8 mouse cellular contexts compared by ENCODE assay signal in genomic region chr6:47788821-47789220, GRCm38 (mm10). TPM values are rescaled to one million over a fixed set of nuclear protein-coding genes. Genes with fewer than 3 reads are reported as not detected.
DNase-seq lines count a peak whose midpoint lies in the region; ATAC-seq and TF ChIP-seq lines count a peak whose summit lies in the region.

No protein-coding gene starts in this region.

- no peaks in the 10 kb centered on the region for H3K27me3 ChIP-seq in heart, embryonic 12.5 days (replicated peaks)
- no peaks in the 10 kb centered on the region for H3K27me3 ChIP-seq in CH12.LX (replicated peaks)
- H3K27me3 ChIP-seq in forebrain, embryonic 11.5 days (ENCODE audit: control insufficient read depth, insufficient read depth, low read length) = no peaks in the 10 kb centered on the region
- no peaks in the 10 kb centered on the region for H3K27me3 ChIP-seq in liver, embryonic 12.5 days (replicated peaks)

- dilution Hi-C loops in CH12.LX (cut with MboI; ENCODE audit: extremely low pct_ligation_motif_present, extremely low pct_unique_long_range_greater_than_20kb, low sequenced_read_pairs) = no loop called here

- ATAC-seq in heart, embryonic 12.5 days (ENCODE audit: insufficient number of reproducible peaks, low FRiP score) = no peak
- no peak for ATAC-seq in forebrain, embryonic 11.5 days (replicated peaks; ENCODE audit: low FRiP score)
- no peak for ATAC-seq in liver, embryonic 12.5 days

- peak overlapping the region; percentile 62 for H3K4me3 ChIP-seq in heart, embryonic 12.5 days
- peak overlapping the region in 2 of 3 experiments; percentile 51 to 58 for H3K4me3 ChIP-seq in CH12.LX (replicated peaks in 1 of 3; ENCODE audit: low read depth in 2 of 3, low read length in 2 of 3, poor library complexity in 1 of 3)
- peak overlapping the region; percentile 40 for H3K4me3 ChIP-seq in forebrain, embryonic 11.5 days (ENCODE audit: low read depth, low read length)
- H3K4me3 ChIP-seq in liver, embryonic 12.5 days = peak overlapping the region; percentile 53

- H3K36me3 ChIP-seq in heart, embryonic 12.5 days = no peaks in the 10 kb centered on the region
- H3K36me3 ChIP-seq in CH12.LX (replicated peaks in 1 of 2; ENCODE audit: control insufficient read depth in 1 of 2, insufficient read depth in 1 of 2, low read length in 1 of 2) = peaks cover 0 to 8% of the 10 kb centered on the region in 2 experiments
- no peaks in the 10 kb centered on the region for H3K36me3 ChIP-seq in forebrain, embryonic 11.5 days (ENCODE audit: control insufficient read depth, insufficient read depth, low read length)
- H3K36me3 ChIP-seq in liver, embryonic 12.5 days = no peaks in the 10 kb centered on the region; the same call in 1 of the 2 replicates

- no peak for DNase-seq in heart, postnatal 25 days (ENCODE audit: low spot score)
- DNase-seq in CH12.LX (ENCODE audit: extremely low read depth) = no peak
- DNase-seq in forebrain, embryonic 11.5 days (ENCODE audit: low spot score) = no peak
- no peak for DNase-seq in right cerebral cortex, postnatal 4 days
- no peak for DNase-seq in testis, postnatal 10 days (ENCODE audit: low spot score)
- no peak for DNase-seq in adrenal gland, postnatal 10 days

- in situ Hi-C loops in CH12.LX (cut with MboI; ENCODE audit: low pct_ligation_motif_present, low pct_unique_long_range_greater_than_20kb, low sequenced_read_pairs) = no loop called here

- H3K27ac ChIP-seq in heart, embryonic 12.5 days (ENCODE audit: poor library complexity, severe bottlenecking) = peak overlapping the region; percentile 85
- peak overlapping the region; percentile 95 for H3K27ac ChIP-seq in CH12.LX (ENCODE audit: insufficient read depth, low read depth)
- peak overlapping the region; percentile 90 for H3K27ac ChIP-seq in forebrain, embryonic 11.5 days (ENCODE audit: low read depth, low read length)
- H3K27ac ChIP-seq in liver, embryonic 12.5 days = peak overlapping the region; percentile 79

- 52% methylated on average over 3 of the region's 3 CpGs for WGBS in heart, embryonic 12.5 days
- 50% methylated on average over 3 of the region's 3 CpGs for WGBS in forebrain, embryonic 11.5 days
- 40% methylated on average over 3 of the region's 3 CpGs for WGBS in liver, embryonic 12.5 days (ENCODE audit: insufficient replicate concordance)

- peak overlapping the region; percentile 70 for H3K4me2 ChIP-seq in heart, embryonic 12.5 days
- H3K4me2 ChIP-seq in CH12.LX (ENCODE audit: insufficient read depth, low read depth, poor library complexity, severe bottlenecking) = peak overlapping the region; percentile 62
- H3K4me2 ChIP-seq in forebrain, embryonic 11.5 days (ENCODE audit: low read depth, low read length, severe bottlenecking) = peak overlapping the region; percentile 55
- peak overlapping the region; percentile 62 for H3K4me2 ChIP-seq in liver, embryonic 12.5 days

- TF ChIP-seq RAD21 in CH12.LX (IDR thresholded peaks at IDR 0.05; ENCODE audit: low read depth, low read length) = no peak

- H3K4me1 ChIP-seq in heart, embryonic 12.5 days (replicated peaks) = peaks cover 6% of the 10 kb centered on the region
- H3K4me1 ChIP-seq in CH12.LX (ENCODE audit: control insufficient read depth in 1 of 2, insufficient read depth in 2 of 2) = peaks cover 10 to 40% of the 10 kb centered on the region in 2 experiments; a peak in 3 of 4 replicates
- no peaks in the 10 kb centered on the region for H3K4me1 ChIP-seq in forebrain, embryonic 11.5 days (replicated peaks; ENCODE audit: control insufficient read depth, insufficient read depth, low read length)
- peaks cover 26% of the 10 kb centered on the region for H3K4me1 ChIP-seq in liver, embryonic 12.5 days

- intact Hi-C loops in heart, postnatal 25 days (cut with DNase I) = loop anchor here (5.0 kb wide), 1 partner anchor 88 kb away; the partner anchor contains the start of gene Zfp282

- peak overlapping the region; percentile 78 for H3K9ac ChIP-seq in heart, embryonic 12.5 days
- H3K9ac ChIP-seq in CH12.LX (ENCODE audit: insufficient read depth, low read depth) = peak overlapping the region; percentile 96
- H3K9ac ChIP-seq in forebrain, embryonic 11.5 days (ENCODE audit: low read length) = peak overlapping the region; percentile 81
- H3K9ac ChIP-seq in liver, embryonic 12.5 days = peak overlapping the region; percentile 63

- TF ChIP-seq EP300 in CH12.LX (IDR thresholded peaks at IDR 0.05; ENCODE audit: low read length) = no peak

- H3K79me2 ChIP-seq in CH12.LX (replicated peaks; ENCODE audit: control insufficient read depth, extremely low read depth, insufficient read depth, poor library complexity, severe bottlenecking) = no peaks in the 10 kb centered on the region

- TF ChIP-seq POLR2A in CH12.LX (IDR thresholded peaks at IDR 0.05; ENCODE audit: low read depth, low read length) = no peak

- TF ChIP-seq CTCF in CH12.LX (conservative IDR thresholded peaks at IDR 0.05 in 1 of 2, IDR thresholded peaks at IDR 0.05 in 1 of 2; ENCODE audit: low read depth in 2 of 2, low read length in 2 of 2) = no peak

- H3K9me3 ChIP-seq in heart, embryonic 12.5 days (replicated peaks) = no peaks in the 10 kb centered on the region
- no peaks in the 10 kb centered on the region for H3K9me3 ChIP-seq in CH12.LX (replicated peaks; ENCODE audit: low read length)
- no peaks in the 10 kb centered on the region for H3K9me3 ChIP-seq in forebrain, embryonic 11.5 days (ENCODE audit: control insufficient read depth, low read length)
- H3K9me3 ChIP-seq in liver, embryonic 12.5 days (replicated peaks) = no peaks in the 10 kb centered on the region

TF ChIP-seq in CH12.LX, 34 proteins besides CTCF, POLR2A, EP300 and RAD21:
- TF ChIP-seq JUND (conservative IDR thresholded peaks at IDR 0.05; ENCODE audit: low read depth, low read length) (no peak), TBP (conservative IDR thresholded peaks at IDR 0.05; ENCODE audit: low read depth, low read length) (0 out of 2 replicates have a peak, but pooled peaks have one; percentile 45)

RNA-seq across cellular contexts. Expression of gene Pdia4, which starts 24.4 kb away (rescaled TPM):
- polyA plus RNA-seq in heart, embryonic 12.5 days (2016; fragmentation: Nextera tagmentation; extraction: Ambion mirVana) = 209 and 219 TPM in 2 replicates
- 10 to 100 TPM; 48.3 to 54.3 TPM for total RNA-seq in heart, postnatal 25 days (2021)
- total RNA-seq in CH12.LX (2012; rRNA removed) (186 and 259 TPM in 2 replicates), CH12.LX (2014; rRNA removed) (239 and 242 TPM in 2 replicates)
- polyA plus RNA-seq in CH12.LX (2012; ENCODE audit: insufficient read length, low read depth) = 204 and 205 TPM in 2 replicates
- 252 and 255 TPM in 2 replicates for polyA plus RNA-seq in forebrain, embryonic 11.5 days (2014; fragmentation: Nextera tagmentation; extraction: Ambion mirVana)
- 142 and 147 TPM in 2 replicates for polyA plus RNA-seq in liver, embryonic 12.5 days (2016; fragmentation: Nextera tagmentation; extraction: Ambion mirVana)
- 10 to 100 TPM; 84.9 to 93.6 TPM for total RNA-seq in adrenal gland, postnatal 10 days (2021)

RNA-seq across cellular contexts. Expression of gene Zfp786, which starts 41.8 kb away (rescaled TPM):
- 1.3 and 1.6 TPM in 2 replicates for polyA plus RNA-seq in heart, embryonic 12.5 days (2016; fragmentation: Nextera tagmentation; extraction: Ambion mirVana)
- total RNA-seq in heart, postnatal 25 days (2021) = under 1 TPM; 0.68 to 0.89 TPM
- total RNA-seq in CH12.LX (2012; rRNA removed) = 0.55 and 0.89 TPM in 2 replicates
- total RNA-seq in CH12.LX (2014; rRNA removed) = 0.30 and 0.36 TPM in 2 replicates
- 0.20 and 0.40 TPM in 2 replicates for polyA plus RNA-seq in CH12.LX (2012; ENCODE audit: insufficient read length, low read depth)
- polyA plus RNA-seq in forebrain, embryonic 11.5 days (2014; fragmentation: Nextera tagmentation; extraction: Ambion mirVana) = 7.3 and 7.6 TPM in 2 replicates
- polyA plus RNA-seq in liver, embryonic 12.5 days (2016; fragmentation: Nextera tagmentation; extraction: Ambion mirVana) = 0.99 and 1.0 TPM in 2 replicates
- total RNA-seq in adrenal gland, postnatal 10 days (2021) = 1 to 10 TPM in 1 of 2 experiments, under 1 TPM in 1; 0.66 to 2.0 TPM

RNA-seq across cellular contexts. Expression of gene Zfp398, which starts 46.6 kb away (rescaled TPM):
- polyA plus RNA-seq in heart, embryonic 12.5 days (2016; fragmentation: Nextera tagmentation; extraction: Ambion mirVana) = 3.7 and 4.7 TPM in 2 replicates
- 1 to 10 TPM; 6.4 to 7.2 TPM for total RNA-seq in heart, postnatal 25 days (2021)
- total RNA-seq in CH12.LX (2012; rRNA removed) (1.8 and 2.2 TPM in 2 replicates), CH12.LX (2014; rRNA removed) (1.5 and 1.8 TPM in 2 replicates)
- polyA plus RNA-seq in CH12.LX (2012; ENCODE audit: insufficient read length, low read depth) = 4.4 and 4.6 TPM in 2 replicates
- polyA plus RNA-seq in forebrain, embryonic 11.5 days (2014; fragmentation: Nextera tagmentation; extraction: Ambion mirVana) = 9.2 and 11.3 TPM in 2 replicates
- 3.0 and 3.7 TPM in 2 replicates for polyA plus RNA-seq in liver, embryonic 12.5 days (2016; fragmentation: Nextera tagmentation; extraction: Ambion mirVana)
- total RNA-seq in adrenal gland, postnatal 10 days (2021) = 10 to 100 TPM in 1 of 2 experiments, 1 to 10 TPM in 1; 6.7 to 11.8 TPM
